In the genomic region with DNA sequence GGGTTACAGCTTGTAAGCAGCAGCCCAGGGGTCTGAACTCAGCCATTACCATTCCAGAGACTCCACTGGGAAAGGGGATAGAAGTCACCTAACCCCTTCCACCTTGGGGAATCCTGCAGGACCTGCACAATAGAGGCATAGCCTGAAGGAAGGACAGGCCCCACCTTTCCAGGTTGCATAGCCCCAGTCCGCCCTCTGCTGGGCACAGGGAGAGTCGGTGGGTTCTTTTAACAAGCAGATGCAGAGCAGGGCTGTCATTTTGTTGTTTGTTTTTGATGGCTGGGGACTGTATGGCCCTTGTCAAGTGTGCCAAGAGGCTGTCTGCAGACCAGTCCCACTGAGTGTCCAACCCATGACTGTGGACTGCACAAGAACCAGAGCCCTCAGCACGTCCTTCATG, we compare ENCODE assay signal across 11 mouse cellular contexts. TPM values are rescaled to one million over a fixed set of nuclear protein-coding genes. Genes with fewer than 3 reads are reported as not detected.
A peak's percentile ranks its signal among the peaks of the same experiment; 100 is the strongest.
DNase-seq lines count a peak whose midpoint lies in the region; ATAC-seq and TF ChIP-seq lines count a peak whose summit lies in the region.
"Not testable (repeated sequence)": the region's sequence is repeated elsewhere in the genome, so short reads cannot be mapped to it uniquely, and the experiment has no call there.
"Had no signal": no experiment of that assay in that cellular context is flagged by ENCODE, and none has a peak within 500 bp of the region (broad histone marks: within the 10 kb centered on the region; RNA-seq: fewer than 3 reads in every experiment).

No protein-coding gene starts in this region.

- not testable (repeated sequence) for H3K4me1 ChIP-seq in embryonic facial prominence, embryonic 14.5 days (ENCODE audit: control insufficient read depth, insufficient read depth, low read length); intestine, postnatal 0 days (replicated peaks; ENCODE audit: control insufficient read depth, insufficient read depth, low read length)

- DNase-seq in MN1 (ENCODE audit: low spot score): peak; percentile 52
- peak; percentile 32 for DNase-seq in brain, embryonic 14.5 days (ENCODE audit: low read depth)
- DNase-seq in embryonic facial prominence, embryonic 14.5 days (ENCODE audit: low spot score): peak; percentile 22
- peak; percentile 30 to 52 for DNase-seq in layer of hippocampus, postnatal 25 days (ENCODE audit: extremely low spot score in 1 of 2, low spot score in 1 of 2)
- DNase-seq in lung, postnatal 10 days: peak; percentile 35
- DNase-seq in right cerebral cortex, postnatal 14 days: peak; percentile 49
- peak; percentile 79 for DNase-seq in thymus, postnatal 4 days

- H3K9ac ChIP-seq in embryonic facial prominence, embryonic 14.5 days (ENCODE audit: low read depth, low read length); intestine, postnatal 0 days (ENCODE audit: low read depth, low read length): not testable (repeated sequence)

- not testable (repeated sequence) for H3K36me3 ChIP-seq in embryonic facial prominence, embryonic 14.5 days (ENCODE audit: control insufficient read depth, insufficient read depth, low read length)
- H3K36me3 ChIP-seq in intestine, postnatal 0 days (ENCODE audit: control insufficient read depth, insufficient read depth): peaks cover 18% of the 10 kb centered on the region

- peak; percentile 56; the same call in 1 of the 2 replicates for TF ChIP-seq CTCF in brain, embryonic 14.5 days (IDR thresholded peaks at IDR 0.05; ENCODE audit: borderline replicate concordance, extremely low read depth, insufficient read depth, insufficient read length)
- TF ChIP-seq CTCF in intestine, postnatal 0 days (IDR thresholded peaks at IDR 0.05; ENCODE audit: low read depth): peak; percentile 71

- not testable (repeated sequence) for TF ChIP-seq POLR2A in brain, embryonic 14.5 days (IDR thresholded peaks at IDR 0.05; ENCODE audit: borderline replicate concordance, extremely low read depth, insufficient read depth, insufficient read length, poor library complexity, severe bottlenecking)

- not testable (repeated sequence) for H3K27ac ChIP-seq in embryonic facial prominence, embryonic 14.5 days (replicated peaks; ENCODE audit: low read depth, low read length); intestine, postnatal 0 days (ENCODE audit: low read depth, low read length)

- H3K27me3 ChIP-seq in embryonic facial prominence, embryonic 14.5 days (replicated peaks; ENCODE audit: control insufficient read depth, insufficient read depth, low read length); intestine, postnatal 0 days (replicated peaks; ENCODE audit: control insufficient read depth, insufficient read depth, low read length): not testable (repeated sequence)

- H3K4me2 ChIP-seq in embryonic facial prominence, embryonic 14.5 days (ENCODE audit: low read depth, low read length); intestine, postnatal 0 days (replicated peaks; ENCODE audit: low read depth): not testable (repeated sequence)

- not testable (repeated sequence) for H3K4me3 ChIP-seq in embryonic facial prominence, embryonic 14.5 days (ENCODE audit: low read depth, low read length); intestine, postnatal 0 days (ENCODE audit: low read depth, low read length)

- H3K9me3 ChIP-seq in embryonic facial prominence, embryonic 14.5 days (ENCODE audit: control insufficient read depth, low read length); intestine, postnatal 0 days (ENCODE audit: control insufficient read depth): not testable (repeated sequence)

- not testable (repeated sequence) for ATAC-seq in embryonic facial prominence, embryonic 14.5 days (ENCODE audit: low read depth); intestine, postnatal 0 days

- WGBS in embryonic facial prominence, embryonic 14.5 days: 34% methylated on average over 3 of the region's 3 CpGs
- WGBS in intestine, postnatal 0 days: 30% methylated on average over 3 of the region's 3 CpGs

RNA-seq across cellular contexts. Expression of gene Spr, which starts 4.8 kb away (rescaled TPM):
- polyA plus RNA-seq in brain, embryonic 14.5 days (2012; rRNA removed): 8.0 and 10.5 TPM in 2 replicates
- 54.5 and 59.2 TPM in 2 replicates for polyA plus RNA-seq in embryonic facial prominence, embryonic 14.5 days (2014; fragmentation: Nextera tagmentation; extraction: Ambion mirVana)
- 66.2 and 70.7 TPM in 2 replicates for polyA plus RNA-seq in intestine, postnatal 0 days (2015; fragmentation: Nextera tagmentation; extraction: Ambion mirVana)
- total RNA-seq in layer of hippocampus, postnatal 25 days (2021): 10 to 100 TPM; 45.0 to 51.4 TPM

RNA-seq across cellular contexts. Expression of gene Emx1, which starts 54.4 kb away (rescaled TPM):
- 13.9 and 69.3 TPM in 2 replicates for polyA plus RNA-seq in brain, embryonic 14.5 days (2012; rRNA removed)
- polyA plus RNA-seq in embryonic facial prominence, embryonic 14.5 days (2014; fragmentation: Nextera tagmentation; extraction: Ambion mirVana): 0.11 TPM in 1 of 2 replicates, not detected in the other
- not detected in 2 replicates for polyA plus RNA-seq in intestine, postnatal 0 days (2015; fragmentation: Nextera tagmentation; extraction: Ambion mirVana)
- 10 to 100 TPM; 19.5 to 20.5 TPM for total RNA-seq in layer of hippocampus, postnatal 25 days (2021)
- total RNA-seq: gastrocnemius, postnatal 25 days; megakaryocyte, adult 5-6 weeks had no signal
- polyA plus RNA-seq: heart, embryonic 16.5 days had no signal

Comparison
In these comparisons a context has a peak if more than half of its experiments do, and no peak if none do; other contexts are left out.
1. DNase-seq: peak in every context shown above with its lines; median percentile 79 in thymus, postnatal 4 days; 52 in MN1; 49 in right cerebral cortex, postnatal 14 days; 41 in layer of hippocampus, postnatal 25 days; 35 in lung, postnatal 10 days; 32 in brain, embryonic 14.5 days; 22 in embryonic facial prominence, embryonic 14.5 days.
2. RNA of gene Emx1, which starts 54.4 kb away (polyA plus RNA-seq): 13.9 to 69.3 TPM in brain, embryonic 14.5 days; 0.11 TPM in embryonic facial prominence, embryonic 14.5 days and not detected in intestine, postnatal 0 days; every median in the first group is over 10 times any median in the second.